Mouse (Mus musculus): ENCODE data around the gene Phf3. TPM values are rescaled to one million over a fixed set of nuclear protein-coding genes. Genes with fewer than 3 reads are reported as not detected.

The Phf3 gene
- polyA plus RNA-seq, 1 experiment from 2014 or later = 33.8 TPM

GRCm38 (mm10) chr1:30815609-30816008, 58.1 kb downstream of the Phf3 start:
- peaks cover 55% of the 10 kb centered on the region for H3K36me3 ChIP-seq
- H3K4me3 ChIP-seq = no peak overlapping the region
- WGBS = 85% methylated on average over 1 of the region's 1 CpGs
- no peak overlapping the region for H3K27ac ChIP-seq
- H3K9ac ChIP-seq = no peak overlapping the region
- no peaks in the 10 kb centered on the region for H3K27me3 ChIP-seq
- H3K4me2 ChIP-seq = no peak overlapping the region
- no peaks in the 10 kb centered on the region for H3K9me3 ChIP-seq
- no peaks in the 10 kb centered on the region for H3K4me1 ChIP-seq
- no peak for ATAC-seq (ENCODE audit: insufficient number of reproducible peaks, low FRiP score, low TSS enrichment, low read depth)

- Histone ChIP-seq H3K27ac (no peak overlapping the region), H3K4me2 (no peak overlapping the region), H3K27me3 (no peaks in the 10 kb centered on the region), H3K36me3 (peaks cover 53% of the 10 kb centered on the region), H3K4me3 (no peak overlapping the region), H3K9ac (no peak overlapping the region), H3K4me1 (no peaks in the 10 kb centered on the region), H3K9me3 (no peaks in the 10 kb centered on the region)
- 88% methylated on average over 2 of the region's 2 CpGs for WGBS
- ATAC-seq (ENCODE audit: insufficient number of reproducible peaks, low FRiP score, low TSS enrichment, low read depth) = no peak
These were observed 58.7 kb downstream of the Phf3 start for GRCm38 (mm10) chr1:30814987-30815386.

GRCm38 (mm10) chr1:30808101-30808699, 65.5 kb downstream of the Phf3 start:
- peaks cover 68% of the 10 kb centered on the region for H3K36me3 ChIP-seq
- no peak overlapping the region for H3K4me2 ChIP-seq
- H3K27me3 ChIP-seq = no peaks in the 10 kb centered on the region
- no peak overlapping the region for H3K4me3 ChIP-seq
- no peaks in the 10 kb centered on the region for H3K4me1 ChIP-seq
- no peak for ATAC-seq (ENCODE audit: insufficient number of reproducible peaks, low FRiP score, low TSS enrichment, low read depth)
- WGBS = 78% methylated on average over 10 of the region's 10 CpGs
- H3K9me3 ChIP-seq = no peaks in the 10 kb centered on the region
- H3K27ac ChIP-seq = no peak overlapping the region
- H3K9ac ChIP-seq = no peak overlapping the region

GRCm38 (mm10) chr1:30805688-30806285, 67.9 kb downstream of the Phf3 start:
- Histone ChIP-seq H3K4me3 (no peak overlapping the region), H3K9me3 (no peaks in the 10 kb centered on the region), H3K4me1 (no peaks in the 10 kb centered on the region), H3K27ac (no peak overlapping the region), H3K27me3 (no peaks in the 10 kb centered on the region), H3K36me3 (peaks cover 53% of the 10 kb centered on the region), H3K4me2 (no peak overlapping the region), H3K9ac (no peak overlapping the region)
- ATAC-seq (ENCODE audit: insufficient number of reproducible peaks, low FRiP score, low TSS enrichment, low read depth) = no peak
- 67% methylated on average over 11 of the region's 11 CpGs for WGBS

GRCm38 (mm10) chr1:30804919-30805318, 68.8 kb downstream of the Phf3 start:
- Histone ChIP-seq H3K4me1 (no peaks in the 10 kb centered on the region), H3K9ac (no peak overlapping the region), H3K9me3 (no peaks in the 10 kb centered on the region), H3K27me3 (no peaks in the 10 kb centered on the region), H3K4me2 (no peak overlapping the region), H3K27ac (no peak overlapping the region), H3K4me3 (no peak overlapping the region), H3K36me3 (peaks cover 49% of the 10 kb centered on the region)
- 93% methylated on average over 7 of the region's 7 CpGs for WGBS
- ATAC-seq (ENCODE audit: insufficient number of reproducible peaks, low FRiP score, low TSS enrichment, low read depth) = no peak

DNA sequence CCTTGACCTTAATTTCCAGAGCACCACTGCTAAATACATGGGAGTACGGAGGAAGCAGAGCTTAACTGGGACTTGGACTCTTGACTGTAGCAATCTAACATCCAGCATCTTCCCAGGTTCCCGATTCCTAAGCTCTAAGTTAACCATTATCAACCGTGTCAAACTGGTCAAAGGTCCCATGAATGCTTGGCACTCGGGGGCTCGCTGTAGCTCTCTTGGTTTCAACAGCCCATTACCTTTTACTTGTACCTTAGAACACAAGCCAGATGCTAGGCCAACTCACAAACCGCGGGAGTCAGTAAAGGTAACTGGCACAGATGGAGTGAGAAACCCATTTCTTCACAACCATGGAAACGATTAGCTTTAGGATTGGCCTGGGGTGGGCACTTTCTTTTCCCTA, 71.8 kb downstream of the Phf3 start:
- 88% methylated on average over 8 of the region's 8 CpGs for WGBS
- no peak overlapping the region for H3K4me2 ChIP-seq
- H3K9me3 ChIP-seq = no peaks in the 10 kb centered on the region
- no peak for ATAC-seq (ENCODE audit: insufficient number of reproducible peaks, low FRiP score, low TSS enrichment, low read depth)
- no peak overlapping the region for H3K4me3 ChIP-seq
- H3K36me3 ChIP-seq = peaks cover 31% of the 10 kb centered on the region
- H3K4me1 ChIP-seq = no peaks in the 10 kb centered on the region
- H3K9ac ChIP-seq = no peak overlapping the region
- no peaks in the 10 kb centered on the region for H3K27me3 ChIP-seq
- H3K27ac ChIP-seq = no peak overlapping the region

DNA sequence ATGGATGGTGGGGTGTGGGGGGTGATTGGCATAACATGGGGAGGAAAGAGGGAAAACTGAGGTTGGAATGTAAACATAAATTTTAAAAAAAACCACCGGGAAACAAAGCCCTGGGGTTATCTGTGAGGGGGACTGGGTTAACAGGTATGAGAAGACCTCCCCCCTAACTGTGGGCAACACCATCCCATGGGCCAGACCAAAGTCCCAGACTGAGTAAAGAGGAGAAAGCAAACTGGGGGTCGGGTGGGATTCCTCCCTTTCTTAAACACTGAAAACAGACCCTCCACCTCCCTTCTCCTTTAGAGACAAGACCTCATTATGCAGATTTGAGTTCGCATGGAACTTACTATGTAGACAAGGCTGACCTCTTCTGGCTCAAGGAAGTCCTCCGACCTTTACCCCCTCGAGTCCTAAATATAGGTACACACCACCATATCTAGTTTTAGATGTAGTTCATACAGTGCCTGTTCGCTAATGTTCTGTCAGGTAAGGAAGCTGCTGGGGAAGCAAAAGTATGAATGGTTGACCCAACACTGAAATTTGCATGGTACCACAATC, 74.4 kb downstream of the Phf3 start:
- Histone ChIP-seq H3K9ac (no peak overlapping the region), H3K27ac (no peak overlapping the region), H3K4me3 (no peak overlapping the region), H3K4me2 (no peak overlapping the region), H3K4me1 (no peaks in the 10 kb centered on the region), H3K27me3 (no peaks in the 10 kb centered on the region), H3K9me3 (no peaks in the 10 kb centered on the region), H3K36me3 (peaks cover 13% of the 10 kb centered on the region)
- WGBS = 74% methylated on average over 6 of the region's 6 CpGs
- no peak for ATAC-seq (ENCODE audit: insufficient number of reproducible peaks, low FRiP score, low TSS enrichment, low read depth)

DNA sequence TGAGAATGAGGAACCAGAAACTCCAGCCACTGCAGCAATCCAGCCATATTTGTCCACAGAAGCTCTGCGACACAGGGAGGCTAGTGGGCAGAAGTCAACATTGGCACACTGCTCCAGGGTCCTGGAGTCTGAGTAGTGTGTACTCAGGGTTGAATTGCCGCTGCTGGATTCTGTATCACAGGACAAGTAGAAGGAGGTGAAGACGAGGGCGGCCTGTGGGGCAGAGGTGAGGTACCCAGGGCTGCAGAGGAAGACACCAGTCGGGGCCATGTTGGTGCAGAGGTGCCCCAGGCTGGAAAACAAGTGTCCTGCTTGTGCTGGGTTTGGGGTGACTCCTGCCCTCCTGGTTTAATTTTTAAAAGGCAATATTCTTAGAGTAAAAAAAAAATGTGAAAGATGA, 79.1 kb downstream of the Phf3 start:
- Histone ChIP-seq H3K9ac (no peak overlapping the region), H3K4me3 (no peak overlapping the region), H3K4me1 (0 out of 2 replicates have a peak, but pooled peaks cover 3% of the 10 kb centered on the region), H3K36me3 (no peaks in the 10 kb centered on the region), H3K9me3 (no peaks in the 10 kb centered on the region), H3K4me2 (no peak overlapping the region), H3K27me3 (no peaks in the 10 kb centered on the region), H3K27ac (no peak overlapping the region)
- WGBS = 84% methylated on average over 5 of the region's 5 CpGs
- ATAC-seq (ENCODE audit: insufficient number of reproducible peaks, low FRiP score, low TSS enrichment, low read depth) = no peak

DNA sequence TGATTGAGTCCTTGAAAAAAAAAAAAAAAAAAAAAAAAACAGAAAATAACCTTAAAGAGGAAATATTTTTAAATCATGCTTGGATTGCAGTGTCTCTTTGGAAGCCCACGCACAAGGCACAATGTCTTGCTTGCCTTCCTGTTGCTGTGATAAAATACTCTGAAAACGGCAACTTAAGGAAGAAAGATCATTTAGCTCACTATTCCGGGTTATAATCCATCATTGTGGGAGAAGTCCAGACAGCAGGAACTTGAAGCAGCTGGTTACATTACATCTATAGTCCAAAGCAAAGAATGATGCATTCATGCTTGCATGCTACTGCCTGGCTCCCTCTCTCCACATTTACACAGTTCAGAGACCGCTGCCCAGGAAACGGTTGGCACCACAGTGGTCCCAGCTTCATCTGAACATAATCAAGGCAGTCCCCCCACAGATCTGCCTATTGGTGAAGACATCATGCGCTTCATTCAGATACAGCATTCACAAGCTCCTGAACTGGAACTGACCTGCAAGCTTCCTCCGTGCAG, 80.3 kb downstream of the Phf3 start:
- 0 out of 2 replicates have a peak, but pooled peaks cover 3% of the 10 kb centered on the region for H3K4me1 ChIP-seq
- H3K4me2 ChIP-seq = no peak overlapping the region
- ATAC-seq (ENCODE audit: insufficient number of reproducible peaks, low FRiP score, low TSS enrichment, low read depth) = no peak
- no peaks in the 10 kb centered on the region for H3K9me3 ChIP-seq
- no peaks in the 10 kb centered on the region for H3K36me3 ChIP-seq
- H3K27me3 ChIP-seq = no peaks in the 10 kb centered on the region
- no peak overlapping the region for H3K27ac ChIP-seq
- no peak overlapping the region for H3K9ac ChIP-seq
- 70% methylated on average over 7 of the region's 7 CpGs for WGBS
- no peak overlapping the region for H3K4me3 ChIP-seq

DNA sequence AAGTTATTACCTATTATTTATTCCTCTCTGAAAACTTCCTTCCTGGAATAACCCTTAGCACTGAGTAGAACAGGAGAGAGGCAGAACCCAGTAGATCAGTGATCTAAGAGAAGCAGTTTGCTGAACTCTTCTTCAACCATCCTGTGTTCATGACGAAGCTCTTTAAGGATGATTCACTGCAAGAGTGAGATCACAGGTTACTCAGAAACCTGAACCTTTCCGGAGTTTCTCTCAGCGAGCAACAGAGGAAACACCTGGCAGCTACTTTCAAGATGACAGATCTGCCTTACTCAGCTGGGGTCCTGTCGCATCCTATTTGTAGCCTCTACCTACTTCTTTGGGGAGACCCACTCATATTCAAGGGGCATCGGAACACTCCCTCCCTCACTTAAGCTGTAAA, 80.8 kb downstream of the Phf3 start:
- Histone ChIP-seq H3K27me3 (no peaks in the 10 kb centered on the region), H3K27ac (no peak overlapping the region), H3K9ac (no peak overlapping the region), H3K4me3 (no peak overlapping the region), H3K4me1 (0 out of 2 replicates have a peak, but pooled peaks cover 3% of the 10 kb centered on the region), H3K36me3 (no peaks in the 10 kb centered on the region), H3K4me2 (no peak overlapping the region), H3K9me3 (no peaks in the 10 kb centered on the region)
- ATAC-seq (ENCODE audit: insufficient number of reproducible peaks, low FRiP score, low TSS enrichment, low read depth) = no peak
- 33% methylated on average over 5 of the region's 5 CpGs for WGBS

GRCm38 (mm10) chr1:30790220-30790619, 83.5 kb downstream of the Phf3 start:
- Histone ChIP-seq H3K4me3 (no peak overlapping the region), H3K4me1 (0 out of 2 replicates have a peak, but pooled peaks cover 3% of the 10 kb centered on the region), H3K36me3 (no peaks in the 10 kb centered on the region), H3K27ac (no peak overlapping the region), H3K27me3 (no peaks in the 10 kb centered on the region), H3K9ac (no peak overlapping the region), H3K9me3 (no peaks in the 10 kb centered on the region), H3K4me2 (no peak overlapping the region)
- 68% methylated on average over 1 of the region's 1 CpGs for WGBS
- no peak for ATAC-seq (ENCODE audit: insufficient number of reproducible peaks, low FRiP score, low TSS enrichment, low read depth)

DNA sequence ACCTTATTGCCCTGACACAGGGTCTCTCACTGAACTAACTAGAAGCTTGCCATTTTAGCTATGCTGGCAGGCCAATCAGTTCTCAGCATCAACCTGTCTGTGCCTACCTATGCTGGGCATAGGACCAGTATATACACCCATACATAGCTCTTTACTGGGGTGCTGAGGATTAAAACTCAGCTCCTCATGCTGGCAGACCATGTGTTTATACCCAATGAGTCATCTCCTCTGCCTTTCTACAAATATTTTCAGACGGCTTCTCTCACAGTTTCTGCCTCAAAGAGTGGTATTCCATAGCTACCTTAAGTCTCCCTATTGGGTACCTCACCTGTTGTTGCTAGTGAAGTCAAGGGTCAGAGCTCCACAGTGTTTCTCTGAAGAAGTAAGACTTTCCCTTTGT, 84.0 kb downstream of the Phf3 start:
- Histone ChIP-seq H3K9ac (no peak overlapping the region), H3K4me2 (no peak overlapping the region), H3K27ac (no peak overlapping the region), H3K4me3 (no peak overlapping the region), H3K27me3 (no peaks in the 10 kb centered on the region), H3K9me3 (no peaks in the 10 kb centered on the region), H3K4me1 (0 out of 2 replicates have a peak, but pooled peaks cover 3% of the 10 kb centered on the region), H3K36me3 (no peaks in the 10 kb centered on the region)
- WGBS = 56% methylated on average over 1 of the region's 1 CpGs
- ATAC-seq (ENCODE audit: insufficient number of reproducible peaks, low FRiP score, low TSS enrichment, low read depth) = no peak

Data from limb, embryonic 15.5 days (tissue).